Comparison of ENCODE assay signal across 14 mouse cellular contexts in genomic region chr2:26582741-26583140, GRCm38 (mm10). TPM values are rescaled to one million over a fixed set of nuclear protein-coding genes. Genes with fewer than 3 reads are reported as not detected.
A peak's percentile ranks its signal among the peaks of the same experiment; 100 is the strongest.
DNase-seq lines count a peak whose midpoint lies in the region; ATAC-seq and TF ChIP-seq lines count a peak whose summit lies in the region.
"Had no signal": no experiment of that assay in that cellular context is flagged by ENCODE, and none has a peak within 500 bp of the region (broad histone marks: within the 10 kb centered on the region; RNA-seq: fewer than 3 reads in every experiment).

No protein-coding gene starts in this region.

- H3K27ac ChIP-seq in forebrain, embryonic 14.5 days (ENCODE audit: low read depth, low read length), result no peak overlapping the region
- H3K27ac ChIP-seq in forebrain, embryonic 15.5 days (replicated peaks), result no peak overlapping the region
- H3K27ac ChIP-seq in layer of hippocampus, adult 2 months, result peak overlapping the region; percentile 78
- peak overlapping the region; percentile 76 for H3K27ac ChIP-seq in heart, embryonic 16.5 days (ENCODE audit: low read length)
- H3K27ac ChIP-seq in lung, embryonic 15.5 days, result peak overlapping the region; percentile 77
- H3K27ac ChIP-seq: limb, embryonic 13.5 days had no signal

- H3K9me3 ChIP-seq in forebrain, embryonic 14.5 days (replicated peaks; ENCODE audit: control insufficient read depth, low read length), result no peaks in the 10 kb centered on the region
- no peaks in the 10 kb centered on the region for H3K9me3 ChIP-seq in forebrain, embryonic 15.5 days
- H3K9me3 ChIP-seq in heart, embryonic 16.5 days (replicated peaks; ENCODE audit: control insufficient read depth, low read length), result no peaks in the 10 kb centered on the region
- H3K9me3 ChIP-seq in lung, embryonic 15.5 days, result no peaks in the 10 kb centered on the region
- H3K9me3 ChIP-seq: embryonic facial prominence, embryonic 12.5 days; limb, embryonic 13.5 days had no signal

- H3K27me3 ChIP-seq in forebrain, embryonic 14.5 days (replicated peaks; ENCODE audit: control insufficient read depth, insufficient read depth, low read length), result no peaks in the 10 kb centered on the region
- no peaks in the 10 kb centered on the region for H3K27me3 ChIP-seq in forebrain, embryonic 15.5 days
- no peaks in the 10 kb centered on the region; the same call in 1 of the 2 replicates for H3K27me3 ChIP-seq in heart, embryonic 16.5 days (ENCODE audit: control insufficient read depth, insufficient read depth, low read length)
- no peaks in the 10 kb centered on the region for H3K27me3 ChIP-seq in lung, embryonic 15.5 days
- H3K27me3 ChIP-seq: embryonic facial prominence, embryonic 12.5 days; limb, embryonic 13.5 days had no signal

- peak; percentile 34 for DNase-seq in forebrain, embryonic 14.5 days (ENCODE audit: low spot score)
- no peak for DNase-seq in layer of hippocampus, adult 2 months (ENCODE audit: low spot score in 2 of 2)
- no peak for DNase-seq in layer of hippocampus, postnatal 25 days (ENCODE audit: extremely low spot score in 1 of 2, low spot score in 1 of 2)
- DNase-seq in spleen, postnatal 36 days (ENCODE audit: low spot score in 2 of 2), result no peak
- no peak for DNase-seq in testis, postnatal 14 days (ENCODE audit: low spot score)
- DNase-seq: right cerebral cortex, adult 18-20 months had no signal

- H3K4me3 ChIP-seq in forebrain, embryonic 14.5 days (ENCODE audit: low read depth, low read length), result no peak overlapping the region
- H3K4me3 ChIP-seq in forebrain, embryonic 15.5 days, result no peak overlapping the region
- peak overlapping the region; percentile 8; the same call in 1 of the 2 replicates for H3K4me3 ChIP-seq in layer of hippocampus, adult 2 months
- no peak overlapping the region for H3K4me3 ChIP-seq in heart, embryonic 16.5 days (ENCODE audit: low read length)
- peak overlapping the region; percentile 12; the same call in 1 of the 2 replicates for H3K4me3 ChIP-seq in lung, embryonic 15.5 days
- H3K4me3 ChIP-seq: embryonic facial prominence, embryonic 12.5 days; limb, embryonic 13.5 days had no signal

- no peak for TF ChIP-seq CTCF in layer of hippocampus, adult 2 months (conservative IDR thresholded peaks at IDR 0.05)

- 69% methylated on average over 7 of the region's 7 CpGs for WGBS in forebrain, embryonic 14.5 days
- WGBS in forebrain, embryonic 15.5 days, result 65% methylated on average over 7 of the region's 7 CpGs
- 55% methylated on average over 7 of the region's 7 CpGs for whole genome bisulfite sequencing in heart, embryonic 16.5 days
- WGBS in lung, embryonic 15.5 days, result 49% methylated on average over 7 of the region's 7 CpGs

- H3K4me2 ChIP-seq in forebrain, embryonic 14.5 days (ENCODE audit: low read length), result no peak overlapping the region
- H3K4me2 ChIP-seq in forebrain, embryonic 15.5 days (replicated peaks), result no peak overlapping the region
- H3K4me2 ChIP-seq in heart, embryonic 16.5 days (ENCODE audit: low read depth, low read length), result peak overlapping the region; percentile 32; the same call in 1 of the 2 replicates
- peak overlapping the region; percentile 38 for H3K4me2 ChIP-seq in lung, embryonic 15.5 days
- H3K4me2 ChIP-seq: embryonic facial prominence, embryonic 12.5 days; limb, embryonic 13.5 days had no signal

- ATAC-seq in forebrain, embryonic 14.5 days, result no peak
- no peak for ATAC-seq in forebrain, embryonic 15.5 days (replicated peaks)
- ATAC-seq in heart, embryonic 16.5 days (replicated peaks; ENCODE audit: extremely low read depth, insufficient read depth, low FRiP score), result no peak
- ATAC-seq in lung, embryonic 15.5 days (ENCODE audit: borderline replicate concordance, extremely low read depth, low FRiP score, low TSS enrichment), result no peak
- ATAC-seq: inflammation-experienced regulatory T-cells, adult 6 months had no signal

- no peak overlapping the region for H3K9ac ChIP-seq in forebrain, embryonic 14.5 days (ENCODE audit: low read length)
- no peak overlapping the region for H3K9ac ChIP-seq in forebrain, embryonic 15.5 days (replicated peaks)
- no peak overlapping the region for H3K9ac ChIP-seq in heart, embryonic 16.5 days (ENCODE audit: low read length)
- H3K9ac ChIP-seq in lung, embryonic 15.5 days, result no peak overlapping the region
- H3K9ac ChIP-seq: embryonic facial prominence, embryonic 12.5 days; limb, embryonic 13.5 days had no signal

- H3K4me1 ChIP-seq in forebrain, embryonic 14.5 days (ENCODE audit: control insufficient read depth, insufficient read depth, low read length), result no peaks in the 10 kb centered on the region
- H3K4me1 ChIP-seq in forebrain, embryonic 15.5 days, result peaks cover 10% of the 10 kb centered on the region
- H3K4me1 ChIP-seq in heart, embryonic 16.5 days (ENCODE audit: control insufficient read depth, insufficient read depth, low read length), result peaks cover 9% of the 10 kb centered on the region
- H3K4me1 ChIP-seq in lung, embryonic 15.5 days, result peaks cover 41% of the 10 kb centered on the region

- no peaks in the 10 kb centered on the region for H3K36me3 ChIP-seq in forebrain, embryonic 14.5 days (ENCODE audit: control insufficient read depth, insufficient read depth, low read length)
- no peaks in the 10 kb centered on the region for H3K36me3 ChIP-seq in forebrain, embryonic 15.5 days
- no peaks in the 10 kb centered on the region for H3K36me3 ChIP-seq in heart, embryonic 16.5 days (ENCODE audit: control insufficient read depth, insufficient read depth)
- H3K36me3 ChIP-seq in lung, embryonic 15.5 days, result no peaks in the 10 kb centered on the region
- H3K36me3 ChIP-seq: embryonic facial prominence, embryonic 12.5 days; limb, embryonic 13.5 days had no signal

RNA-seq across cellular contexts. Expression of gene Egfl7, which starts 2.9 kb away (rescaled TPM):
- 52.5 and 52.8 TPM in 2 replicates for polyA plus RNA-seq in forebrain, embryonic 14.5 days (2014; fragmentation: Nextera tagmentation; extraction: Ambion mirVana)
- 46.4 and 56.9 TPM in 2 replicates for polyA plus RNA-seq in forebrain, embryonic 15.5 days (2015; fragmentation: Nextera tagmentation; extraction: Ambion mirVana)
- 10 to 100 TPM; 72.2 to 74.3 TPM for total RNA-seq in layer of hippocampus, adult 2 months (2021)
- 10 to 100 TPM; 56.8 to 68.2 TPM for total RNA-seq in layer of hippocampus, postnatal 25 days (2021)
- 188 and 216 TPM in 2 replicates for polyA plus RNA-seq in heart, embryonic 16.5 days (2015; fragmentation: Nextera tagmentation; extraction: Ambion mirVana)
- 339 and 341 TPM in 2 replicates for polyA plus RNA-seq in lung, embryonic 15.5 days (2015; fragmentation: Nextera tagmentation; extraction: Ambion mirVana)
- total RNA-seq: monocyte, adult 5-6 weeks had no signal

RNA-seq across cellular contexts. Expression of gene Gm20532, which starts 3.7 kb away (rescaled TPM):
- polyA plus RNA-seq in forebrain, embryonic 14.5 days (2014; fragmentation: Nextera tagmentation; extraction: Ambion mirVana), result not detected in 2 replicates
- polyA plus RNA-seq in forebrain, embryonic 15.5 days (2015; fragmentation: Nextera tagmentation; extraction: Ambion mirVana), result not detected in 2 replicates
- not detected for total RNA-seq in layer of hippocampus, adult 2 months (2021)
- total RNA-seq in layer of hippocampus, postnatal 25 days (2021), result not detected
- polyA plus RNA-seq in heart, embryonic 16.5 days (2015; fragmentation: Nextera tagmentation; extraction: Ambion mirVana), result not detected in 2 replicates
- not detected in 2 replicates for polyA plus RNA-seq in lung, embryonic 15.5 days (2015; fragmentation: Nextera tagmentation; extraction: Ambion mirVana)
- total RNA-seq: monocyte, adult 5-6 weeks had no signal
- polyA plus RNA-seq: C2C12; embryonic facial prominence, embryonic 12.5 days; inflammation-experienced regulatory T-cells, adult 6 months; limb, embryonic 13.5 days had no signal

RNA-seq across cellular contexts. Expression of gene Agpat2, which starts 21.5 kb away (rescaled TPM):
- 4.0 TPM in 2 replicates for polyA plus RNA-seq in forebrain, embryonic 14.5 days (2014; fragmentation: Nextera tagmentation; extraction: Ambion mirVana)
- polyA plus RNA-seq in forebrain, embryonic 15.5 days (2015; fragmentation: Nextera tagmentation; extraction: Ambion mirVana), result 3.4 and 3.9 TPM in 2 replicates
- 1 to 10 TPM; 1.6 to 2.5 TPM for total RNA-seq in layer of hippocampus, adult 2 months (2021)
- total RNA-seq in layer of hippocampus, postnatal 25 days (2021), result 1 to 10 TPM; 1.2 to 1.9 TPM
- 25.9 and 28.5 TPM in 2 replicates for polyA plus RNA-seq in heart, embryonic 16.5 days (2015; fragmentation: Nextera tagmentation; extraction: Ambion mirVana)
- polyA plus RNA-seq in lung, embryonic 15.5 days (2015; fragmentation: Nextera tagmentation; extraction: Ambion mirVana), result 39.1 and 41.1 TPM in 2 replicates

RNA-seq across cellular contexts. Expression of gene Fam69b, which starts 45.5 kb away (rescaled TPM):
- 97.4 and 101 TPM in 2 replicates for polyA plus RNA-seq in forebrain, embryonic 14.5 days (2014; fragmentation: Nextera tagmentation; extraction: Ambion mirVana)
- polyA plus RNA-seq in forebrain, embryonic 15.5 days (2015; fragmentation: Nextera tagmentation; extraction: Ambion mirVana), result 111 and 121 TPM in 2 replicates
- total RNA-seq in layer of hippocampus, adult 2 months (2021), result 10 to 100 TPM; 70.3 to 72.6 TPM
- total RNA-seq in layer of hippocampus, postnatal 25 days (2021), result 10 to 100 TPM; 71.3 to 78.8 TPM
- polyA plus RNA-seq in heart, embryonic 16.5 days (2015; fragmentation: Nextera tagmentation; extraction: Ambion mirVana), result 12.5 and 15.8 TPM in 2 replicates
- polyA plus RNA-seq in lung, embryonic 15.5 days (2015; fragmentation: Nextera tagmentation; extraction: Ambion mirVana), result 21.8 and 23.5 TPM in 2 replicates
- total RNA-seq: monocyte, adult 5-6 weeks had no signal

Comparison
In these comparisons a context has a peak if more than half of its experiments do, and no peak if none do; other contexts are left out.
1. H3K27ac ChIP-seq: peak in layer of hippocampus, adult 2 months (single experiment), heart, embryonic 16.5 days (single experiment) and lung, embryonic 15.5 days (single experiment); none in forebrain, embryonic 14.5 days (single experiment) and forebrain, embryonic 15.5 days (single experiment).
2. H3K4me2 ChIP-seq: peak in heart, embryonic 16.5 days (single experiment) and lung, embryonic 15.5 days (single experiment); none in forebrain, embryonic 14.5 days (single experiment) and forebrain, embryonic 15.5 days (single experiment).
3. H3K4me3 ChIP-seq: peak in layer of hippocampus, adult 2 months (single experiment) and lung, embryonic 15.5 days (single experiment); none in forebrain, embryonic 14.5 days (single experiment), forebrain, embryonic 15.5 days (single experiment) and heart, embryonic 16.5 days (single experiment).